Mouse (Mus musculus): ENCODE data around the gene Syvn1. TPM values are rescaled to one million over a fixed set of nuclear protein-coding genes. Genes with fewer than 3 reads are reported as not detected.

The Syvn1 gene
- total and polyA plus RNA-seq, 2 experiments from 2014 or later, result 29.8 to 34.1 TPM

DNA sequence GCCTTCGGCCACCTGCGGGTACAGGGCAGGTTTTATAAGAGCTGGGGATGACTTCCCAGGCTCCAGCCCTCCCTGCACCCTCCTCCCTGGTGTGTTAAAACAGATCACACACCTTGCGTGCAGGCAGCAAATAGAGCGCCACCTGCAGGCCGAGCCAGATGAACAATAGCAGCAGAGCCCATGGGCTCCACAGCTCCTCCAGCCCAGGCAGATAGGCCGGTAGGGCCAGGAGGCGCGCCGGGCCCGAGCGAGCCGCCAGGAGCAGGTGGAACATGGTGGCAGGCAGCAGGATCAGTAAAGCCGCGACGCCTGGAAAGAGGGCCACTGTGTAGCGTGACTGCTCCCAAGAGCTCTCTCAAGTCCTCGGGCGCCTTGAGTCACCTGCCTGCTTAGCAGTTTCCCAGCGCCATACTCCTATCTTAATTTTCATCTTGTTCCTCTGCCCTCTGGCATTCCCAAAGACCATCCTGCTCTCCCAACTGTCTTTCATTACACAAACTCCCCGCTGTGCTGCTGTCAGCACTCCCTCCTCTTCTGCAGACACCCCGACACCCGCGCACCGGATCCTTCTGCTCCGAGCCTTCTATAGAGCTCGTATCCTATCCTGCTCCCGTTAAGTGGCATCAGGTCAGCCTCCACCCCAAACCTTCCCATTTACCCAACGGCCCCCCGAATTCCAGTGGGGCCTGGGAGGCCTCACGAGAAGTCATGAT, 20.8 kb downstream of the Syvn1 start:
- Histone ChIP-seq H3K9me3 (ENCODE audit: low read length) (no peaks in the 10 kb centered on the region), H3K27me3 (ENCODE audit: insufficient read depth, low read length) (no peaks in the 10 kb centered on the region), H3K27ac (peak overlapping the region; percentile 92), H3K4me3 (ENCODE audit: low read length) (peak overlapping the region; percentile 57), H3K4me1 (ENCODE audit: insufficient read depth, low read length) (peaks cover 12% of the 10 kb centered on the region), H3K4me2 (ENCODE audit: low read depth, low read length) (peak overlapping the region; percentile 97), H3K36me3 (ENCODE audit: insufficient read depth, low read length) (peaks cover 20% of the 10 kb centered on the region; the same call in 1 of the 2 replicates), H3K9ac (replicated peaks; ENCODE audit: low read length) (peak overlapping the region; percentile 76)
- ATAC-seq, result peak; percentile 71
- DNase-seq (ENCODE audit: low spot score), result peak; percentile 92
- 0% methylated on average over 30 of the region's 30 CpGs for WGBS
- TF ChIP-seq CTCF (IDR thresholded peaks at IDR 0.05; ENCODE audit: low read depth), result peak; percentile 95

DNA sequence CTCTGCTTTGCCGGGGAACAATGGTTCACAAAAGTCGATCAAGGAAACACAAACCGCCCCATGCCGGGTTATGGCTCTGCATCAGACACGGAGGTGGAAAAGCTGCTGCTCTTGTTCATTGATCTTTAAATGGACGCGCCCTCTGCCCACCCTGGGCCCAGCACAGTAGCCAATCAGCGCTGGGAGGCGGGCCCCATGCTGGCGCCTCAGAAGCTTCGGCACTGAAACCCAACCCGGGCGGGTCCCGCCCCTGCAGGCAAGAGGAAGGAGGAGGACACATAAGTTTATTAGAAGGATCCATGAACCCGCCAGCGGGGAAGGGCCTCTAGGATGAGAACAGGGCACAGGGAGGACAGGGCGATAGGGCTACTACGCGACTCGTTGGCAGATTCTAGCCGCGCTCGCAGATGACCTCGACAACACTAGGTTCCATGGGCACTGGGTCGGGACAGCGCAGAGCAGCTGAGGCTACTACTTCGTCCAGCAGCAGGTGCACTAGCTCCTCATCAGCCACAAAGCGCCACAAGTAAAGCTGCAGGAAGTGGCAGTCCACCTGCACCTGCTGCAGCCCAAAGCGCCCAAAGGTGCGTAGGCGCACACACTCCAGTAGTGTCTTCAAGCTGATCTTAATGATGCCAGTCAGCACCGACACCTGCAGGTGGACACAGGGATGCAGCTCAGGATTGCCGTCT, 21.5 kb downstream of the Syvn1 start, which contains the start of gene Tm7sf2:
Tm7sf2 (minus strand) TSS at position 650 of the 692 bp plus-strand sequence.
- Histone ChIP-seq H3K36me3 (ENCODE audit: insufficient read depth, low read length) (peaks cover 23% of the 10 kb centered on the region; the same call in 1 of the 2 replicates), H3K9ac (replicated peaks; ENCODE audit: low read length) (peak within 1 kb of the TSS; percentile 76), H3K4me1 (ENCODE audit: insufficient read depth, low read length) (peaks cover 8% of the 10 kb centered on the region), H3K4me3 (ENCODE audit: low read length) (peak within 1 kb of the TSS; percentile 57), H3K27me3 (ENCODE audit: insufficient read depth, low read length) (no peaks in the 10 kb centered on the region), H3K9me3 (ENCODE audit: low read length) (no peaks in the 10 kb centered on the region), H3K27ac (peak within 1 kb of the TSS; percentile 92), H3K4me2 (ENCODE audit: low read depth, low read length) (peak within 1 kb of the TSS; percentile 97)
- TF ChIP-seq CTCF (IDR thresholded peaks at IDR 0.05; ENCODE audit: low read depth), result peak; percentile 14; the same call in 1 of the 2 replicates
- WGBS, result 8% methylated on average over 33 of the region's 33 CpGs
- DNase-seq (ENCODE audit: low spot score) (peak; percentile 95), ATAC-seq (peak; percentile 92)

DNA sequence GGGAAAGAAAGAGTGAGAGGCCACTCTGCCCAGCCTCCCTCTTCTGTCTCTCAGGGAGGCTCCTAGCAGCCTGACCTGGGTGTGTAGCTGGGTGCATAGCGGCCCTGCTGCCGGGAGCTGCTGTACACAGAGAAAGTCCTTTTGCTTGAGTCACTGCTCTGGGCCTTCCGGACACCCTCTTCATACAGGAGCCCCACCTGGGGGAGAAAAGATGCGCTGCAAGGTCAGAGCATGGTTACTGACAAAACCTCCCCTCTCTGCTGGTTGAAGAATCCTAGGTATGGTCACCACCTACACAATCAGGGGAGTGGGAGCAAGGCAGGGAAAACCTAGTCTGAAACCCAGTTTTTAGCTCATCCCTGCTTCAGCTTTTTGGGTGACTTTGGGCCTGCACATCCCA, 22.6 kb downstream of the Syvn1 start:
- no peak for DNase-seq (ENCODE audit: low spot score)
- peaks cover 8% of the 10 kb centered on the region for H3K4me1 ChIP-seq (ENCODE audit: insufficient read depth, low read length)
- H3K9me3 ChIP-seq (ENCODE audit: low read length), result no peaks in the 10 kb centered on the region
- no peak overlapping the region for H3K4me3 ChIP-seq (ENCODE audit: low read length)
- H3K4me2 ChIP-seq (ENCODE audit: low read depth, low read length), result no peak overlapping the region
- 81% methylated on average over 4 of the region's 4 CpGs for WGBS
- TF ChIP-seq CTCF (IDR thresholded peaks at IDR 0.05; ENCODE audit: low read depth), result no peak
- H3K36me3 ChIP-seq (ENCODE audit: insufficient read depth, low read length), result peaks cover 29% of the 10 kb centered on the region
- H3K27me3 ChIP-seq (ENCODE audit: insufficient read depth, low read length), result no peaks in the 10 kb centered on the region
- ATAC-seq, result no peak
- H3K9ac ChIP-seq (replicated peaks; ENCODE audit: low read length), result no peak overlapping the region
- H3K27ac ChIP-seq, result no peak overlapping the region

DNA sequence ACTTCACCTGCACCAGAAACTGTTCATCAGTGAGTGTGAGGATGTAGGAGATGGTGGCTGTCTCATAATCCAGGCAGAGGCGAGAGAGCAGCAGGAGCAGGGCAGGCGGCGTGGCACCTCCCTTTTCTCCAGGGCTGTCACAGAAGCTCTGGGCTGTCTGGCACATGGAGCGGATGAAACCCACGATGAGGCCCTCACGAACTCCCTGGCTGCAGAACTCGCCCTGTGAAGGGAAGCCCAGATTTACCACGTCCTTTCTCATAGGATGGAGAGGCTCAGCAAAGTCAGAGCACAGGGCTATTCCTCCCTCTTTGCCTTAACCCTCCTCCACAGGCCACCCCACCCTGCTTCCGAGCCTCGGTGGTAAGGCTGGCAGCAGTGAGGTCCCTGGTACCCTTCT, 23.5 kb downstream of the Syvn1 start:
- H3K4me1 ChIP-seq (ENCODE audit: insufficient read depth, low read length), result peaks cover 8% of the 10 kb centered on the region
- no peak overlapping the region for H3K4me3 ChIP-seq (ENCODE audit: low read length)
- no peak for DNase-seq (ENCODE audit: low spot score)
- TF ChIP-seq CTCF (IDR thresholded peaks at IDR 0.05; ENCODE audit: low read depth), result no peak
- no peak overlapping the region for H3K27ac ChIP-seq
- H3K36me3 ChIP-seq (ENCODE audit: insufficient read depth, low read length), result peaks cover 31% of the 10 kb centered on the region
- no peaks in the 10 kb centered on the region for H3K9me3 ChIP-seq (ENCODE audit: low read length)
- no peaks in the 10 kb centered on the region for H3K27me3 ChIP-seq (ENCODE audit: insufficient read depth, low read length)
- no peak for ATAC-seq
- H3K4me2 ChIP-seq (ENCODE audit: low read depth, low read length), result no peak overlapping the region
- no peak overlapping the region for H3K9ac ChIP-seq (replicated peaks; ENCODE audit: low read length)
- WGBS, result 91% methylated on average over 8 of the region's 10 CpGs

DNA sequence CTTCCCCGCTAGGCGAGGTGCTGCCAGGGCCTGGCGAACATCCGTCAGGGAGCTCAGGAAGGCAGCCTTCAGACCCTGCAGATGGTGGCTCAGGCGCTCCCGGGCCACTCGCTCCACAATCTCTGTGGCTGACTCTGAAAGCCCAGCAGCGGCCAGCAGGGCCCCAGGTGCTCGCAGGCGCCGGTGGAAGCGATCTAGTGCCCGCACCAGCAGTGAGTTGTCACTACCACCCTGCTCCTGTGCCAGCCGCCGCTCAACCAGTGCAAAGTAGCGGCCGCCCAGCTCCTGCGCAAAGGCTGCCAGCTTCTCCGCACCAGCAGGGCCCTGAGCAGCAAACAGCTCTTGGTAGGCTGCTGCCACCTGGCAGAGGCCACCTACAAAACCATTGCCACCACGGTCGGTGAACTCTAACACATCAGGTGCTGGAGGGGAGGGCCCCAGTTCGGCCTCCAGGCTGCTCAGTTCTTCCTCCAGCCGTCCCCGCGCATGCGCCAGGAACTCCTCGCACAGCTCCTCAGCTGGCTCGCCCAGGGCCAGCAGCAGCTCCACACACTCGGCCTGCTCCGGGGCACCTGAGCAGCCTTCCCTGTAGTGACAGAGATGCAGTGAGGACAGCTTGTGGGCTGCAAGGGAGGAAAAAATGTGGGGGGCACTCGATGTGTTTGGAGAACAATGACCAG, 24.3 kb downstream of the Syvn1 start:
- no peak for ATAC-seq
- Histone ChIP-seq H3K9me3 (ENCODE audit: low read length) (no peaks in the 10 kb centered on the region), H3K36me3 (ENCODE audit: insufficient read depth, low read length) (peaks cover 33% of the 10 kb centered on the region), H3K9ac (replicated peaks; ENCODE audit: low read length) (no peak overlapping the region), H3K4me3 (ENCODE audit: low read length) (no peak overlapping the region), H3K4me1 (ENCODE audit: insufficient read depth, low read length) (peaks cover 8% of the 10 kb centered on the region), H3K27me3 (ENCODE audit: insufficient read depth, low read length) (no peaks in the 10 kb centered on the region), H3K27ac (no peak overlapping the region), H3K4me2 (ENCODE audit: low read depth, low read length) (no peak overlapping the region)
- no peak for TF ChIP-seq CTCF (IDR thresholded peaks at IDR 0.05; ENCODE audit: low read depth)
- no peak for DNase-seq (ENCODE audit: low spot score)
- WGBS, result 91% methylated on average over 31 of the region's 31 CpGs

DNA sequence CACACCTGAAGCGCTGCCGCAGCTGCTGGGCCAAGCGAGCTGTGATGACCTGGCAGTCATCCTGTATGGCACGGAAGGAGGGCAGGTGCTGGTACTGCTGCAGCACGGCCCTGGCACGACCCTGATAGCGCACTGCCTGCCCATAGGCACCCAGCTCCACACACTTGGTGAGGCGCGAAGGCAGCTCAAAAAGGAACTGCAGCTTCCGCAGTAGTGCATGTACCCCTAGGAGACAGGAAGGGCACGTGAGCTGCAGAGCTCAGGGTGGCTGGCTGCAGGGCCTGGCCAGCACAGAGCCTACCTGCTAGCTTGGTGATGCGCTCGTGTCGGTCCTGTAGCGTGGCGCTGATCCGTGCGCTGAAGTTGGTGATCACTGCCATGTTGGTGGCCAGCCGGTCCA, 24.9 kb downstream of the Syvn1 start:
- H3K4me1 ChIP-seq (ENCODE audit: insufficient read depth, low read length), result peaks cover 8% of the 10 kb centered on the region
- H3K4me3 ChIP-seq (ENCODE audit: low read length), result no peak overlapping the region
- WGBS, result 94% methylated on average over 19 of the region's 19 CpGs
- ATAC-seq (no peak), DNase-seq (ENCODE audit: low spot score) (no peak)
- no peak for TF ChIP-seq CTCF (IDR thresholded peaks at IDR 0.05; ENCODE audit: low read depth)
- no peak overlapping the region for H3K4me2 ChIP-seq (ENCODE audit: low read depth, low read length)
- no peak overlapping the region for H3K27ac ChIP-seq
- H3K9ac ChIP-seq (replicated peaks; ENCODE audit: low read length), result no peak overlapping the region
- H3K36me3 ChIP-seq (ENCODE audit: insufficient read depth, low read length), result peaks cover 33% of the 10 kb centered on the region
- no peaks in the 10 kb centered on the region for H3K27me3 ChIP-seq (ENCODE audit: insufficient read depth, low read length)
- H3K9me3 ChIP-seq (ENCODE audit: low read length), result no peaks in the 10 kb centered on the region
